Mouse (Mus musculus) gastrocnemius, postnatal 14 days (tissue): ENCODE results near the gene Vps51. TPM values are rescaled to one million over a fixed set of nuclear protein-coding genes. Genes with fewer than 3 reads are reported as not detected.

ENCODE experiments used
- DNase-seq: peaks from one replicate; pipeline ENCODE4 v3.0.0; 2021; ENCODE audit warnings: mixed read lengths
- intact Hi-C: fragments of 180-260 bp; cut with DNase I; formaldehyde crosslinking; loops from one replicate; pipeline ENCODE4 v1.15.1; 2025; ENCODE audit warnings: low total_unique reads
- microRNA-seq, 2 experiments: library from miRNA; unstranded; fragments of <30 nt; microRNA quantifications; one replicate each; pipeline ENCODE4 v1.2.0; 2021
- total RNA-seq, 2 experiments: library from RNA; stranded (reverse); gene quantifications; 2 replicates each; pipeline ENCODE4 v1.2.3; 2021

The Vps51 gene
- total RNA-seq, 2 experiments from 2014 or later, result 20.4 to 24.0 TPM

DNA sequence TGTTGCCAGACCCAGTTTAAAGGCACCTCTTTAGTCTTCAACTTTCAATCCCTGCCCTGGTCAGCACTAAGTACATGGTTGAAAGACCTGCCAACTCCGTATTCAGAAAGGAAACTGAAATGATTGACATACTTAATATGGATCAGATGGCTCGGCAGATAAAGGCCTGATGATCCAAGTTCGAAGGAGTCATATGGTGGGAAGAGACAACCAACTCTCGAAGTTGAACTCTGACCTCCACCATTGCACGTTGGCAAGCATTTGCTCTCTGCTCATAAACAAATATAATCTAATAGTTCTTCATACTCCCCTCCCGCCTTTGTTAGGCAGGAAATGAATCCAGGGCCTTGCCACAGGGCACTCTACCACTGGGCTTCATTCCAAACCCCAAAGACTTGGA, 48.0 kb downstream of the Vps51 start:
- DNase-seq, result no peak
- intact Hi-C loops, result no loop called here

GRCm38 (mm10) chr19:6023930-6024329, 53.1 kb downstream of the Vps51 start:
- intact Hi-C loops, result no loop called here
- no peak for DNase-seq

GRCm38 (mm10) chr19:6023059-6023458, 54.0 kb downstream of the Vps51 start:
- DNase-seq, result no peak
- intact Hi-C loops, result no loop called here

DNA sequence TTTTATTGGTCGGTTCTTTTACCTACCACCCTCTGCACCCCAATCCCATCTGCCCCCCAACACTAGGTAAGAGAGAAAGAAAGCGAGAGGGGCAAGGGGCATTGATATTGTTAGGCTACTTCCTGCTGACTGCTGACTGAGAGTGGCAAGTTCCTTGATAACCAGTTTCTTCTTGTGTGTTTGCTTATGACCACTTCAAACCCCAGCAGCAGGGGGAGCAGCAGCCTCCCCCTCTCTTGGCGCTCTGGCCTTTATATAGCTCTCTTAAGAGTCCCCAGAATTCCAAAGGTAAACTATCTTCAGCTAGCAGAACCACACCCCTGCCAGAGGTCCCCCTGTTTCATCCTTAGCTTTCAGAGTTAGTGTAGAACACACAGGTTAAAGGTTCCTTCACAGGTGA, 56.8 kb downstream of the Vps51 start:
- no peak for DNase-seq
- intact Hi-C loops, result loop anchor here (2.0 kb wide), 1 partner anchor 53 kb away; no protein-coding TSS in a partner anchor

DNA sequence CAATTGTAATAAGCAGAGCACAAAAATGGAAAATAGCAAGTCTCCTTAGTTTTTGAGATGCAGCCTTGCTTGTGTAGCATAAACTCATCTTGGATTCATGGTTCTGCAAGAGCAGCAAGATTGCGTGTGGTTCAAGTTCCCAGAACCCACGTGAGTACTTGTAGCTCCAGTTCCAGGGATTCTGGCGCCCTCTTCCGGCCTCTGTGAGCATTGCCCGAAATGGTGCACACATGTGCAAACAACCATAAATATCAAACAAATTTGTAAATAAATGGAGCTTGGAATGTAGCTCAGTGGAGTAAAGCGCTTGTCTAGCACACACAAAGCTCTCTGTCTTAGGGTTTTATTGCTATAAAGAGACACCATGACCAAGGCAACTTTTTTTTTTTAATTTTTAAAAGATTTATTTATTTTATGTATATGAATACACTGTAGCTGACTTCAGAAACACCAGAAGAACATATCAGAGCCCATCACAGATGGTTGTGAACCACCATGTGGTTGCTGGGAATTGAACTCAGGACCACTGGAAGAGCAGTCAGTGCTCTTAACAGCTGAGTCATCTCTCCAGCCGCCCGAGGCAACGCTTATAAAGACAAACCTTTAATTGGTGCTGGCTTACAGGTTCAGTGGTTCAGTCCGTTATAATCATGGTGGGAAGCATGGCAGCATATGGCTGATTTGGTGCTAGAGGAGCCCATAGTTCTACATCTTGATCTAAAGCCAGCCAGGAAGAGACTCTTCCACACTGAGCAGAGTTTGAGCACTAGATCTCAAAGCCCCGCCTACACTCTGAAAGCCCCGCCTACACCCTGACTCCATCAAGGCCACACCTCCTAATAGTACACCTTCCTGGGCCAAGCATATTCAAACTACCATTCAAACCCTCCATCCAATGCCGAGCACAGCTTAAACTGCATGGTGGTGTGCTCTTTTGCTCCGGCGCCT, 58.6 kb downstream of the Vps51 start:
- intact Hi-C loops, result loop anchor here (10.0 kb wide), 1 partner anchor 104 kb away; the partner anchor contains the start of gene Dpf2
- peak; percentile 88 for DNase-seq

Small RNA genes lying within 50 kb of the gene (microRNA-seq; reads per million reads assigned to microRNA genes)
- 0.50 to 1.6 reads per million in 2 experiments for gene Mir6988

Other genes starting within 250 kb of the Vps51 start
- 1 to 10 TPM; 7.1 to 7.7 TPM for gene Frmd8, start 202.0 kb downstream of the Vps51 start, total RNA-seq
- gene Slc25a45, start 199.4 kb downstream of the Vps51 start, total RNA-seq, result 1 to 10 TPM; 2.1 to 2.3 TPM
- gene Tigd3, start 183.1 kb downstream of the Vps51 start, total RNA-seq, result under 1 TPM; 0.42 to 0.66 TPM
- gene Dpf2, start 164.2 kb downstream of the Vps51 start, total RNA-seq, result 10 to 100 TPM; 71.9 to 78.2 TPM
- gene Cdc42ep2, start 152.4 kb downstream of the Vps51 start, total RNA-seq, result 10 to 100 TPM; 14.4 to 18.3 TPM
- gene Pola2, start 113.0 kb downstream of the Vps51 start, total RNA-seq, result 10 to 100 TPM; 10.9 to 13.2 TPM
- not detected for gene Slc22a20, start 91.1 kb downstream of the Vps51 start, total RNA-seq
- 10 to 100 TPM; 77.0 to 81.1 TPM for gene Capn1, start 61.3 kb downstream of the Vps51 start, total RNA-seq
- gene Syvn1, start 30.7 kb downstream of the Vps51 start, total RNA-seq, result 10 to 100 TPM; 13.5 to 15.9 TPM
- gene Mrpl49, start 19.4 kb downstream of the Vps51 start, total RNA-seq, result 10 to 100 TPM; 29.1 to 30.6 TPM
- gene Fau, start 19.4 kb downstream of the Vps51 start, total RNA-seq, result 100 to 1,000 TPM; 481 to 546 TPM
- 1 to 10 TPM; 9.2 to 9.9 TPM for gene Znhit2, start 16.0 kb downstream of the Vps51 start, total RNA-seq
- gene Tm7sf2, start 8.9 kb downstream of the Vps51 start, total RNA-seq, result 1 to 10 TPM; 3.7 to 4.5 TPM
- gene Tmem262, start 2.8 kb upstream of the Vps51 start, total RNA-seq, result not detected
- not detected for gene Gm28374, start 5.0 kb upstream of the Vps51 start, total RNA-seq
- gene Zfpl1, start 7.7 kb upstream of the Vps51 start, total RNA-seq, result 10 to 100 TPM; 11.9 to 14.6 TPM
- gene Cdca5, start 7.8 kb upstream of the Vps51 start, total RNA-seq, result 1 to 10 TPM in 1 of 2 experiments, under 1 TPM in 1; 0.84 to 1.3 TPM
- not detected for gene AC131692.1, start 17.2 kb upstream of the Vps51 start, total RNA-seq
- not detected for gene Naaladl1, start 28.6 kb upstream of the Vps51 start, total RNA-seq
- gene Sac3d1, start 41.4 kb upstream of the Vps51 start, total RNA-seq, result 10 to 100 TPM in 1 of 2 experiments, 1 to 10 TPM in 1; 8.8 to 14.4 TPM
- 10 to 100 TPM in 1 of 2 experiments, 1 to 10 TPM in 1; 8.2 to 11.9 TPM for gene Snx15, start 51.1 kb upstream of the Vps51 start, total RNA-seq
- under 1 TPM in 1 of 2 experiments, not detected in 1; 0.20 TPM for gene Batf2, start 63.8 kb upstream of the Vps51 start, total RNA-seq
- 10 to 100 TPM; 53.4 to 55.4 TPM for gene Arl2, start 64.3 kb upstream of the Vps51 start, total RNA-seq
- gene Majin, start 107.2 kb upstream of the Vps51 start, total RNA-seq, result not detected
- gene Gpha2, start 149.1 kb upstream of the Vps51 start, total RNA-seq, result not detected
- 10 to 100 TPM; 22.4 to 24.7 TPM for gene Ppp2r5b, start 158.6 kb upstream of the Vps51 start, total RNA-seq
- gene Atg2a, start 164.4 kb upstream of the Vps51 start, total RNA-seq, result 10 to 100 TPM; 12.7 to 14.6 TPM
- 10 to 100 TPM; 40.5 to 50.8 TPM for gene Ehd1, start 199.5 kb upstream of the Vps51 start, total RNA-seq
- 1 to 10 TPM; 3.4 to 3.9 TPM for gene Cdc42bpg, start 229.2 kb upstream of the Vps51 start, total RNA-seq